Mouse (Mus musculus): ENCODE measurements around the gene Smurf1. TPM values are rescaled to one million over a fixed set of nuclear protein-coding genes. Genes with fewer than 3 reads are reported as not detected.

Smurf1 gene
- polyA plus RNA-seq, 1 experiment from 2014 or later: 18.3 TPM

DNA sequence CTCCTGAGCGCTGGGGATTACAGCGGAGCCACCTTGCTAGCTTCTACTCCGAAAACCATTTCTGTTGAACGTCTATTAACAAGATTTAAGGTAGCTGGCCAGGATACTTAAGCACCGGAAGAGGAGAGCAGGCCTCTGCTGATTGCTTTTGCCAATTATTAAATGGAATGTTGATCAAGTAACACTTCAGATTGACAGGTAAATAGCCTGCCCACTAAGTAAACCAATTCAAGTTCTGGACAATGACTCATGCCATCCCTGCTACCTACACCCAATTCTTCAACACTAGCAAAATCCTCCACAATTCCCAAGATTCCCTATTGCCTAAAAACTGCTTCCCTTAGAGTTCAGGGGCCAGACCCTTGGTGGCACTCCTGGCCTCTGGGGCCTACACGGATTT is 48.5 kb downstream of the Smurf1 start:
- H3K4me1 ChIP-seq (replicated peaks; ENCODE audit: control insufficient read depth, insufficient read depth, low read length): no peaks in the 10 kb centered on the region; the same call in 1 of the 2 replicates
- H3K9ac ChIP-seq (ENCODE audit: low read length): no peak overlapping the region
- no peak overlapping the region for H3K4me3 ChIP-seq (ENCODE audit: low read depth, low read length)
- no peaks in the 10 kb centered on the region for H3K36me3 ChIP-seq (ENCODE audit: control insufficient read depth, insufficient read depth, low read length)
- ATAC-seq (replicated peaks; ENCODE audit: low FRiP score) (no peak), DNase-seq (ENCODE audit: low spot score) (no peak)
- H3K4me2 ChIP-seq (ENCODE audit: low read depth, low read length, severe bottlenecking): no peak overlapping the region
- H3K9me3 ChIP-seq (ENCODE audit: control insufficient read depth, low read length): no peaks in the 10 kb centered on the region
- WGBS: 90% methylated on average over 6 of the region's 6 CpGs
- no peaks in the 10 kb centered on the region for H3K27me3 ChIP-seq (ENCODE audit: control insufficient read depth, insufficient read depth, low read length)
- no peak overlapping the region for H3K27ac ChIP-seq (ENCODE audit: low read depth, low read length)

DNA sequence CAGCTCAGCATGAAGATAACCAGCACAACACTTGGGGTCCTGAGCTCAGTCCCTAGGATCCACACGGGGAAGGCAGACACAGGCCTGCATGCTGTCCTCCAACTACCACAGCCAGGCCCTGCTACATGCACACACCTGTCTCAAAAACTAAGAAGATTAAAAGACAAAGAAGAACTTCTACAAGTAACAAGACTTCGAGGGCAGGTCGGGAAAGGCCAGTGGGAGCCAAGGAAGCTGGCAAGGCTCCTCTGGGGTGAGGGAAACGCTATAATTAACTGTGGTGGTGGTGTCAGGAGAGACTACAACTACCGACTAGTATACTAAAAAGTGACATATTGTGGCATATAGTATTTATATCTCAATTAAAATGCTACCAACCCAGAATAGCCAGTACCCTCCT is 49.8 kb downstream of the Smurf1 start:
- H3K27ac ChIP-seq (ENCODE audit: low read depth, low read length): no peak overlapping the region
- H3K9ac ChIP-seq (ENCODE audit: low read length): no peak overlapping the region
- no peak overlapping the region for H3K4me3 ChIP-seq (ENCODE audit: low read depth, low read length)
- no peaks in the 10 kb centered on the region; the same call in 1 of the 2 replicates for H3K4me1 ChIP-seq (replicated peaks; ENCODE audit: control insufficient read depth, insufficient read depth, low read length)
- no peaks in the 10 kb centered on the region for H3K27me3 ChIP-seq (ENCODE audit: control insufficient read depth, insufficient read depth, low read length)
- DNase-seq (ENCODE audit: low spot score) (no peak), ATAC-seq (replicated peaks; ENCODE audit: low FRiP score) (no peak)
- H3K4me2 ChIP-seq (ENCODE audit: low read depth, low read length, severe bottlenecking): no peak overlapping the region
- no peaks in the 10 kb centered on the region for H3K36me3 ChIP-seq (ENCODE audit: control insufficient read depth, insufficient read depth, low read length)
- 89% methylated on average over 5 of the region's 5 CpGs for WGBS
- H3K9me3 ChIP-seq (ENCODE audit: control insufficient read depth, low read length): no peaks in the 10 kb centered on the region

DNA sequence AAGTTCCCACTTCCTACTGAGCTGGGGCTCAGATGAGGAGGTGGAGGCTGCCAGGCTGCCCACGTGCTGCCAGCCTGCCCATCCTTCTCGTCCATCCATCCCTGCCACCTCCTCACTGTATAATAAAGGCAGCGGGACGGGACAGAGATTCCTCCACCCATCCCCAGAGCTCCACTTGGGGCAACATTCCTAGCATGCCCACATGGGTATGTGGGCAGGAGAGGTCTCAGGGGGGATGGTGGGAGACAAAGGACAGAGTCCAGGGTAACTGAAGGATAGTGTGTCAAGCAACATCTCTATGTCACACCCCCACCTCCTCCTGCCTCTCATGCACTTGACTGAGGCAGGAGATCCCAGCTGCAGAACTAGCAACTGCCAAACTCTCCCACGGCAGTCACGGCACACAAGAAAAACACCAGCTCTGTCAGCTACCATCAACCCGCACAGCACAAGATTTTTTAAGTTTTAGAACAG is 51.2 kb downstream of the Smurf1 start:
- ATAC-seq (replicated peaks; ENCODE audit: low FRiP score) (no peak), DNase-seq (ENCODE audit: low spot score) (no peak)
- no peak overlapping the region for H3K9ac ChIP-seq (ENCODE audit: low read length)
- H3K4me2 ChIP-seq (ENCODE audit: low read depth, low read length, severe bottlenecking): no peak overlapping the region
- H3K9me3 ChIP-seq (ENCODE audit: control insufficient read depth, low read length): no peaks in the 10 kb centered on the region
- H3K4me1 ChIP-seq (replicated peaks; ENCODE audit: control insufficient read depth, insufficient read depth, low read length): no peaks in the 10 kb centered on the region; the same call in 1 of the 2 replicates
- no peaks in the 10 kb centered on the region for H3K27me3 ChIP-seq (ENCODE audit: control insufficient read depth, insufficient read depth, low read length)
- no peak overlapping the region for H3K4me3 ChIP-seq (ENCODE audit: low read depth, low read length)
- no peak overlapping the region for H3K27ac ChIP-seq (ENCODE audit: low read depth, low read length)
- WGBS: 77% methylated on average over 7 of the region's 7 CpGs
- H3K36me3 ChIP-seq (ENCODE audit: control insufficient read depth, insufficient read depth, low read length): no peaks in the 10 kb centered on the region

DNA sequence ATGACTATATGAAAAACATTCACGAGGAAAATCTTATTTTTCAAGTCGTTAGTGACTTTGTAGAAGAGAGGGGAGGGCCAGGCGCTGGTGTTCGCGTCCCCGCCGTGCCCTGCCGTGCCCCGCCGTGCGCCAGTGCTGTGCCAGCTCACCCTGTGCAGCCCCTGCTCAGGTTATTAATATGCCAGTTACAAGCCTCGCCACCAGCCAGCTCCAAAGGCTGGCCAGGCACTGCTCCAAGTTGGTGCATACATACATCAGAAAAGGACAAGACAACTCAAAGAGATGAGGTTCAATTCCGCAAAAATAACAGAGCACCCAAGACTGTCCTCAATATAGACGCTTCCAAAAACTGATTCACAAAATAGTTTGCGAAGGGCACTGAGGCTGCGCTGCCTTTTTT is 51.7 kb downstream of the Smurf1 start:
- Histone ChIP-seq H3K4me2 (ENCODE audit: low read depth, low read length, severe bottlenecking) (no peak overlapping the region), H3K9ac (ENCODE audit: low read length) (no peak overlapping the region), H3K4me1 (replicated peaks; ENCODE audit: control insufficient read depth, insufficient read depth, low read length) (no peaks in the 10 kb centered on the region; the same call in 1 of the 2 replicates), H3K27me3 (ENCODE audit: control insufficient read depth, insufficient read depth, low read length) (no peaks in the 10 kb centered on the region), H3K36me3 (ENCODE audit: control insufficient read depth, insufficient read depth, low read length) (no peaks in the 10 kb centered on the region), H3K9me3 (ENCODE audit: control insufficient read depth, low read length) (no peaks in the 10 kb centered on the region), H3K27ac (ENCODE audit: low read depth, low read length) (no peak overlapping the region), H3K4me3 (ENCODE audit: low read depth, low read length) (no peak overlapping the region)
- WGBS: 92% methylated on average over 16 of the region's 16 CpGs
- no peak for ATAC-seq (replicated peaks; ENCODE audit: low FRiP score)
- DNase-seq (ENCODE audit: low spot score): no peak

DNA sequence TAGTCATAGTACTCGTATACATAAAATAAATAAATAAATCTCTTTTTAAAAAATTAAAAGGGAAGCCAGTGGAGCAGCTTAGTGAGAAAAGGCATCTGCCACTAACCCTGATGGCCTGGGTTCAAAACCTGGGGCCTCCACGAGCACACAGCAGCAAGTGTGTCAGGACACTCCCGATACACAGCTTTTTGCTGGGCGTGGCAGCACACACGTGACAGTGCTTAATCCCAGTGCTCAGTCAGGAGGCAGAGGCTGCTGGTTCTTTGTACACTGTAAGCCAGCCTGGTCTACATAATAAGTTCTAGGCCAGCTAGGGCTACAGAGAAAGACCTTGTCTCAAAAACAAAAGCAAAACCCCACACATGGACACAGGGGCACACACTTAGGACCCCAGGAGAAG is 52.3 kb downstream of the Smurf1 start:
- H3K9ac ChIP-seq (ENCODE audit: low read length): no peak overlapping the region
- WGBS: 89% methylated on average over 5 of the region's 5 CpGs
- DNase-seq (ENCODE audit: low spot score): no peak
- no peaks in the 10 kb centered on the region for H3K36me3 ChIP-seq (ENCODE audit: control insufficient read depth, insufficient read depth, low read length)
- no peaks in the 10 kb centered on the region for H3K27me3 ChIP-seq (ENCODE audit: control insufficient read depth, insufficient read depth, low read length)
- no peaks in the 10 kb centered on the region; the same call in 1 of the 2 replicates for H3K4me1 ChIP-seq (replicated peaks; ENCODE audit: control insufficient read depth, insufficient read depth, low read length)
- H3K4me2 ChIP-seq (ENCODE audit: low read depth, low read length, severe bottlenecking): no peak overlapping the region
- H3K9me3 ChIP-seq (ENCODE audit: control insufficient read depth, low read length): no peaks in the 10 kb centered on the region
- H3K27ac ChIP-seq (ENCODE audit: low read depth, low read length): no peak overlapping the region
- no peak for ATAC-seq (replicated peaks; ENCODE audit: low FRiP score)
- H3K4me3 ChIP-seq (ENCODE audit: low read depth, low read length): no peak overlapping the region

DNA sequence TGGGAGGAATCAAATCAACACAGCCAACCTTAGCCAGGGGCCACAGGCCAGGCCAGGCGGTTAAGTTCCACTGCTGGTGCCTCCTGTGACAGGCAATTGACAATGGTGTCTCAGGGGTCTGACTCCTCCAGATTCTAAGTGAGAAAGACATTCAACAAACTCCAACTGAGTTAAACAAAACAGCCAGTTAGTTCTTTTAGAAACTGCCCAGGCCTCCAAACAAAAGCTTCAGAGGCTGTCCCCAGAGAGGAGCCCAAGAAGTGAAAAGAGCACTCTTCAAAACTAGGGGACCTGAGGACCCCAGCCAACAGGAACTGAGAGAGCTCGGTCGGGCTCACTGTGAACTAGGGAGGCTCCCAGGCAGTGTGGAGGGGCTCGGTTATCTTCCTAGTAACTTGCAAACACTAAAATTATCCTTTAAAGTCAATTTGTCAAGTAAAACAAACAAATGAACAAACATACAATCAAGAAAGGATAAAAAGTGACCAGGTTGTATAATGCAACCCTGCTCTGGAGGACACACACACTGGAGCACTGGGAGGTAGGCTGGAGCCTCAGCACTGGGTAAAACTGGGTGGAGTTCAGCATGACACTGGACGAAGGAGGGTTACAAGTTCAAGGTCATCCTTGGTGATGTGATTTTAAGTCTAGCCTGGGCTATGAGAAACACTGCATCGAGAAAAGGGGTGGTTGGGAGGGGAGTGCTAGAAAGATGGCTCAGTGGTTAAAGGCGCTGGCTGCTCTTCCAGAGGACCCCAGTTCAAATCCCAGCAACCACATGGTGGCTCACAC is 52.9 kb downstream of the Smurf1 start:
- no peaks in the 10 kb centered on the region for H3K36me3 ChIP-seq (ENCODE audit: control insufficient read depth, insufficient read depth, low read length)
- no peak overlapping the region for H3K27ac ChIP-seq (ENCODE audit: low read depth, low read length)
- WGBS: 48% methylated on average over 7 of the region's 7 CpGs
- DNase-seq (ENCODE audit: low spot score): no peak
- H3K4me1 ChIP-seq (replicated peaks; ENCODE audit: control insufficient read depth, insufficient read depth, low read length): no peaks in the 10 kb centered on the region; the same call in 1 of the 2 replicates
- no peaks in the 10 kb centered on the region for H3K27me3 ChIP-seq (ENCODE audit: control insufficient read depth, insufficient read depth, low read length)
- H3K4me2 ChIP-seq (ENCODE audit: low read depth, low read length, severe bottlenecking): no peak overlapping the region
- no peak for ATAC-seq (replicated peaks; ENCODE audit: low FRiP score)
- H3K9me3 ChIP-seq (ENCODE audit: control insufficient read depth, low read length): no peaks in the 10 kb centered on the region
- no peak overlapping the region for H3K4me3 ChIP-seq (ENCODE audit: low read depth, low read length)
- no peak overlapping the region for H3K9ac ChIP-seq (ENCODE audit: low read length)

DNA sequence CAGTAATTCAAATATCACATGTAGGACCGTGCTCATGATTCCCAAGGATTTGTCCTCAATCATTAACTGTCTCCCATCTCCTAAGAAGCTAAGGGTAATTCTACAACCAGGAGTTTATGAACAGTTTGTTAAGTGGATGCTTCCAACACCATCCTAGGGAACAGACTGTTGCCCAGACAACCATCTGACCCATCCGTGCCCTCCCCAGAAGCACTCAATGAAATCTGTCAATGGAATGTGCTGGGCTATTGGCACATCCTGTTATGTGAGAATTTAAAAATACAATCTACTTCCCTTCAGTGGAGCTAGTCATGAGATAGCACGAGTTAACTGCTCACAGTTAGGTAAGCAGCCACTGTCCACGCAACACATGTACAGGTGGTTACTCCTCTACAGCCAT is 56.1 kb downstream of the Smurf1 start:
- Histone ChIP-seq H3K36me3 (ENCODE audit: control insufficient read depth, insufficient read depth, low read length) (no peaks in the 10 kb centered on the region), H3K9me3 (ENCODE audit: control insufficient read depth, low read length) (no peaks in the 10 kb centered on the region), H3K4me2 (ENCODE audit: low read depth, low read length, severe bottlenecking) (no peak overlapping the region), H3K4me1 (replicated peaks; ENCODE audit: control insufficient read depth, insufficient read depth, low read length) (no peaks in the 10 kb centered on the region; the same call in 1 of the 2 replicates), H3K4me3 (ENCODE audit: low read depth, low read length) (no peak overlapping the region), H3K27me3 (ENCODE audit: control insufficient read depth, insufficient read depth, low read length) (no peaks in the 10 kb centered on the region), H3K27ac (ENCODE audit: low read depth, low read length) (no peak overlapping the region), H3K9ac (ENCODE audit: low read length) (no peak overlapping the region)
- no peak for DNase-seq (ENCODE audit: low spot score)
- WGBS: 88% methylated on average over 4 of the region's 4 CpGs
- ATAC-seq (replicated peaks; ENCODE audit: low FRiP score): no peak

DNA sequence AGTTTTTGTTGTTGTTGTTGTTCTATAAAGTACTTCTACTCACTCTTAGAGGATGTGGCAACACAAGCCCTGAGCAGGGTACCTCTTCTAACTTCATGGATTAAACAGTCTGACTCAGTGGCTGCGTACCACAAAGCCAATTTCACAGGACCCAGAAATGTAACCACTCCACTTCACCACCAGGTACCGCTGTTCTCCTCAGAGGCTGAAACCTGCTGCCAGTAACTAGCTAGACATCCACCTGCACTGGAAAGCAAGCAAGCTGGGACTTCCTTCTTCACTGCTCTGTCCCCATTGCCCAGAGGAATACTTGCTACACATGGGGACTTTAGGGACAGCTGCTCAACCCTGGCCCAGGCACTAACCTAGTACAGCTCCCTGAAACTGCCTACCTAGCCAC is 58.1 kb downstream of the Smurf1 start:
- Histone ChIP-seq H3K4me3 (ENCODE audit: low read depth, low read length) (no peak overlapping the region), H3K9ac (ENCODE audit: low read length) (no peak overlapping the region), H3K27me3 (ENCODE audit: control insufficient read depth, insufficient read depth, low read length) (no peaks in the 10 kb centered on the region), H3K36me3 (ENCODE audit: control insufficient read depth, insufficient read depth, low read length) (no peaks in the 10 kb centered on the region), H3K4me1 (replicated peaks; ENCODE audit: control insufficient read depth, insufficient read depth, low read length) (no peaks in the 10 kb centered on the region; the same call in 1 of the 2 replicates), H3K27ac (ENCODE audit: low read depth, low read length) (no peak overlapping the region), H3K4me2 (ENCODE audit: low read depth, low read length, severe bottlenecking) (no peak overlapping the region), H3K9me3 (ENCODE audit: control insufficient read depth, low read length) (no peaks in the 10 kb centered on the region)
- DNase-seq (ENCODE audit: low spot score): no peak
- no peak for ATAC-seq (replicated peaks; ENCODE audit: low FRiP score)
- WGBS: 69% methylated on average over 2 of the region's 2 CpGs

Data from forebrain, embryonic 11.5 days (tissue).